Mouse (Mus musculus) hindbrain, embryonic 14.5 days (tissue): ENCODE measurements around the gene Srp68. TPM values are rescaled to one million over a fixed set of nuclear protein-coding genes. Genes with fewer than 3 reads are reported as not detected.

Source experiments
- ATAC-seq: fragments of 200-750 bp; cut with Nextera tagmentation; 2 replicates; pipeline ENCODE4 v1.8.0; 2017; ENCODE audit warnings: moderate number of reproducible peaks, mild to moderate bottlenecking, moderate TSS enrichment, moderate library complexity; ENCODE audit not compliant: low FRiP score
- DNase-seq: peaks from one replicate; pipeline ENCODE4 v3.0.0-alpha.2; 2015; ENCODE audit warnings: low spot score
- H3K27ac ChIP-seq: fragments of 300-500 bp; sonication (generic); 2 replicates; pipeline ENCODE4 v1.5.1; 2014; ENCODE audit warnings: mild to moderate bottlenecking, moderate library complexity
- H3K27me3 ChIP-seq: fragments of 300-500 bp; sonication (generic); 2 replicates; pipeline ENCODE4 v1.6.1; 2014; ENCODE audit warnings: mild to moderate bottlenecking, low read length, mixed read lengths; ENCODE audit not compliant: control insufficient read depth, insufficient read depth
- H3K36me3 ChIP-seq: fragments of 300-500 bp; sonication (generic); replicated peaks from 2 replicates; pipeline ENCODE4 v1.6.1; 2014; ENCODE audit not compliant: control insufficient read depth, insufficient read depth
- H3K4me1 ChIP-seq: fragments of 300-500 bp; sonication (generic); replicated peaks from 2 replicates; pipeline ENCODE4 v1.6.1; 2014; ENCODE audit warnings: antibody characterized with exemption, low read length, mixed read lengths; ENCODE audit not compliant: control insufficient read depth, insufficient read depth
- H3K4me2 ChIP-seq: fragments of 300-500 bp; sonication (generic); replicated peaks from 2 replicates; pipeline ENCODE4 v1.6.1; 2014; ENCODE audit warnings: mild to moderate bottlenecking, moderate library complexity
- H3K4me3 ChIP-seq: fragments of 300-500 bp; sonication (generic); replicated peaks from 2 replicates; pipeline ENCODE4 v1.5.1; 2014; ENCODE audit warnings: mild to moderate bottlenecking, low read length
- H3K9ac ChIP-seq: fragments of 300-500 bp; sonication (generic); 2 replicates; pipeline ENCODE4 v1.6.1; 2014
- H3K9me3 ChIP-seq: fragments of 300-500 bp; sonication (generic); 2 replicates; pipeline ENCODE4 v1.6.1; 2016; ENCODE audit warnings: low read length; ENCODE audit not compliant: control insufficient read depth
- WGBS: fragments of 180-500 bp; shearing (Covaris S2); extraction: QIAGEN DNeasy Blood & Tissue Kit; methylation state at CpG from one replicate; pipeline ENCODE4 v1.1.7; 2014; 5-methylcytosine and 5-hydroxymethylcytosine counted together
- polyA plus RNA-seq: library from polyadenylated mRNA; unstranded; fragments of >200 nt; fragmentation: Nextera tagmentation; extraction: Ambion mirVana; gene quantifications from 2 replicates; pipeline ENCODE4 v1.2.1, GENCODE M21; 2014

Srp68 gene
- polyA plus RNA-seq, 1 experiment from 2014 or later = 52.0 TPM

DNA sequence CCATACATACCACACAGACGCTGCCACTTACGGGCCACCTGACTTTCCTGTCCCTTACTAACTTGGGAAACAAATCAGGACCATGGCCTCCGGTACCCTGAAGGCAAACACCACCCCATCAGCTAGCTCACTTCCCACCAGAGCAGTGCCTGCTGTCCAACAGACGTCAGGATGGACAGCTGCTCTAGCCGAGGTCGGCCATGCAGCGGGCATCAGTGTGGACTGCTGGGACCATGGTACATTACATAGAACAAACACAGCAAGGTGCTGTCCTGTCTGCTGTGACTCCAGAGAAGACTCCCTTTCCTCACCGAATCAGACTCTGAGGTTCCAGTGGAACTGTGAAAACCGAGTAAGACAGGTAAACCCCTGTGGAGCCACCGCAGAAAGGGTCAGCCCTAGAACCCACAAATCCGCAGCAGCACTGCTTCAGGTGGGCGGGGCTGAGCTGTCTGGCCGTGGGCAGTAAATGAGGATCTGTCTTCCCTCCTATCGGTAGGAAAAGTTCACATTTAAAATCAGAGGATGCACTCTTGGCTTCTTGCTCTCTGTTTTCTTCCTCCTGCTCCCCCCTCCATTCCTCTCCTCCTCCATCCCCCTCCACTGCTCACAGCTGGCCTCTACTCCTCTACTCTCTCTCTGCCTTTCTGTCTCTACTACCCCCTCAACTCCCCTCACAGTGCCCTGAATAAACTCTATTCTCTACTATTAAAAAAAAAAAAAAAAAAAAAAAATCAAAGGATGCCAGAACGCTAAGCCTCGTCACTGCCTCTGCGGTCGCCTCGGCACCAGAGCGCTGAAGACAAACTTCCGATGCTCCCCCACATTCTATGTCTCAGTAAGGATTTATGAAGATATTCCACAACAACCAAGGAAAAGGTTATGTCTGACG is 18.7 kb downstream of the Srp68 start:
- H3K4me1 ChIP-seq = no peaks in the 10 kb centered on the region
- H3K4me2 ChIP-seq = no peak overlapping the region
- no peak for ATAC-seq
- H3K27ac ChIP-seq = no peak overlapping the region
- WGBS = 87% methylated on average over 22 of the region's 22 CpGs
- peaks cover 96% of the 10 kb centered on the region for H3K36me3 ChIP-seq
- H3K9ac ChIP-seq = no peak overlapping the region
- H3K4me3 ChIP-seq = no peak overlapping the region
- no peak for DNase-seq
- H3K27me3 ChIP-seq = no peaks in the 10 kb centered on the region
- H3K9me3 ChIP-seq = no peaks in the 10 kb centered on the region

DNA sequence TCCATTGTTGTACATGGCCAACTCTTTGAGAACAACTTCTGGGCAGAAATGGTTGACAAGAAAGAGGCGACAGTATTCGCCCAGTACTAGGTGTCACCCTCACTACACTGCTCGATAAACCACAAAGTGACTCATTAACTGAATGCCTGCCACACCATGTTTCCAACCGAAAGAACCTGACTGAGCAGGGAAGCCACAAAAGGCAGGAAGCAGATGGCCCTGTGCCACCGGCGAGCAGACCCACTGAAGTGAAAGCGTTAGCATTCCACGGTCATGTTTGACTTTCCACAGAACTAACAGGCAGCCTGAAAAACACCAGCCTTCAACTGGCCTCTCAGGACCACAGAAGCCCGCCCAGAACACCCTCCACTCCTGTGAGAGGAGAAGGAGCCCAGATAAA is 19.4 kb downstream of the Srp68 start:
- no peaks in the 10 kb centered on the region for H3K4me1 ChIP-seq
- H3K4me2 ChIP-seq = no peak overlapping the region
- DNase-seq = no peak
- no peak for ATAC-seq
- no peaks in the 10 kb centered on the region for H3K27me3 ChIP-seq
- H3K9ac ChIP-seq = no peak overlapping the region
- H3K27ac ChIP-seq = no peak overlapping the region
- 92% methylated on average over 9 of the region's 9 CpGs for WGBS
- no peak overlapping the region for H3K4me3 ChIP-seq
- H3K9me3 ChIP-seq = no peaks in the 10 kb centered on the region
- peaks cover 96% of the 10 kb centered on the region for H3K36me3 ChIP-seq

- DNase-seq = no peak
- Histone ChIP-seq H3K27ac (no peak overlapping the region), H3K36me3 (peaks cover 96% of the 10 kb centered on the region), H3K4me1 (no peaks in the 10 kb centered on the region), H3K9me3 (no peaks in the 10 kb centered on the region), H3K9ac (no peak overlapping the region), H3K4me3 (no peak overlapping the region), H3K4me2 (no peak overlapping the region), H3K27me3 (no peaks in the 10 kb centered on the region)
- WGBS = 97% methylated on average over 3 of the region's 3 CpGs
- no peak for ATAC-seq
Observed at GRCm38 (mm10) chr11:116253076-116253600, 20.9 kb downstream of the Srp68 start.

DNA sequence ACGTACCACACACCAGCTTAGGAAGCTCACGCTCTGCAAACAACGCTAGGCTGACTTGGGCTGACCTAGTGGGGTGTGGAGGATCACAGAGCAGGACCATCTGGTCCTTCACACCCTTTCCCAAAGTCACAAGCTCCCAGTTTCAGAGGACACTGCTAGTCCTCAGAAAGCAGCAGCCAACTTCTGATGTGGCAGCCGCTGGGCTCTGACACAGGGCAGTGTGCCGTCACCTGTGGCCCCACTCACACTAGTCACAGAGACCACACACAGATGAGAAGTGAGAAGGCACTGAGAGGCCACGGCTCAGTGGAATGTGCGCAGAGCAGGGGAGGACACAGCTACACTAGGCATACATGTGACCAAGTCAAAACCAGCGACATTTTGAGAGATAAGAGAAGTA is 23.1 kb downstream of the Srp68 start:
- ATAC-seq = no peak
- WGBS = 95% methylated on average over 8 of the region's 8 CpGs

DNA sequence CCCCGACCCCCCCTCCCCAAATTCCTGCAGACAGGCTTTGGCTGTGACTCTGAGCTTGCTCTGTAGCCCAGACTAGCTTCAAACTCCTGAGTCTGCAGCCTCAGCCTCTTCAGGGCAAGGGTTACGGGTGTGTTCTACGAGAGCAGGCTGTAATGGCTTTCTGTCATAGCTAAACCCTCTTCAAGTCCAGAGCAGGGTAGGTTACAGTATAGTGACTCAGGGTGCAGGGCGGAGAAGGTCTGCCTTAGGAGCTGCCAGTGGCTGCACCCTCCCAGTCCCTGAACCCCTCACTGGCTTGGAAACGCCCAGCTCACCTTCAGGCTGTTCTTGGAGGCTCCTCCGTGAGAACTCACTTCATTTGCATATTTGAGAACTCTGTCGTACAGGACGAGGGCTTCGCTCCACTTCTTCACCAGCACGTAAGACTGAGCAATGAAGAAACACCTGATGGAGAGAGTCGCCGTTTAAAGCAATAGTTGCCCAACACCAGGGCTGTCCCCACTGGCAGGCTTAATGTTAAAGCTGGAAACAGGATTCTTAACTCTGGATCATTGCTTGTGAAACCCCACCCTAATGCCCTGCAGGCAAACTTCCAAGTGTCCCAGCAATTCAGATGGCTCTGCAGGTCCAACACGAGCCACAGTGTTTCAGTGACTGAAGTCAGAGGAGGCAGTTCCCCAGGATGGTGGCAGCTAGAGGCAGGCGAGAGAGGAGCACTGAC is 26.4 kb downstream of the Srp68 start:
- no peaks in the 10 kb centered on the region for H3K4me1 ChIP-seq
- peaks cover 99% of the 10 kb centered on the region for H3K36me3 ChIP-seq
- ATAC-seq (no peak), DNase-seq (no peak)
- no peak overlapping the region for H3K9ac ChIP-seq
- H3K4me2 ChIP-seq = no peak overlapping the region
- no peak overlapping the region for H3K27ac ChIP-seq
- H3K4me3 ChIP-seq = no peak overlapping the region
- no peaks in the 10 kb centered on the region for H3K27me3 ChIP-seq
- WGBS = 90% methylated on average over 14 of the region's 14 CpGs
- no peaks in the 10 kb centered on the region for H3K9me3 ChIP-seq

More for the DNA sequence above, 23.1 kb downstream of the Srp68 start:
- Histone ChIP-seq H3K4me1 (no peaks in the 10 kb centered on the region), H3K27me3 (no peaks in the 10 kb centered on the region), H3K4me3 (no peak overlapping the region), H3K27ac (no peak overlapping the region), H3K4me2 (no peak overlapping the region), H3K9me3 (no peaks in the 10 kb centered on the region), H3K9ac (no peak overlapping the region), H3K36me3 (peaks cover 100% of the 10 kb centered on the region)
- no peak for DNase-seq

GRCm38 (mm10) chr11:116245616-116246015 is 28.4 kb downstream of the Srp68 start:
- WGBS = 73% methylated on average over 6 of the region's 6 CpGs
- ATAC-seq = no peak
- H3K4me1 ChIP-seq = no peaks in the 10 kb centered on the region
- no peak for DNase-seq
- no peaks in the 10 kb centered on the region for H3K27me3 ChIP-seq
- peaks cover 83% of the 10 kb centered on the region for H3K36me3 ChIP-seq
- no peak overlapping the region for H3K4me3 ChIP-seq
- no peak overlapping the region for H3K27ac ChIP-seq
- no peak overlapping the region for H3K4me2 ChIP-seq
- no peaks in the 10 kb centered on the region for H3K9me3 ChIP-seq
- H3K9ac ChIP-seq = no peak overlapping the region

DNA sequence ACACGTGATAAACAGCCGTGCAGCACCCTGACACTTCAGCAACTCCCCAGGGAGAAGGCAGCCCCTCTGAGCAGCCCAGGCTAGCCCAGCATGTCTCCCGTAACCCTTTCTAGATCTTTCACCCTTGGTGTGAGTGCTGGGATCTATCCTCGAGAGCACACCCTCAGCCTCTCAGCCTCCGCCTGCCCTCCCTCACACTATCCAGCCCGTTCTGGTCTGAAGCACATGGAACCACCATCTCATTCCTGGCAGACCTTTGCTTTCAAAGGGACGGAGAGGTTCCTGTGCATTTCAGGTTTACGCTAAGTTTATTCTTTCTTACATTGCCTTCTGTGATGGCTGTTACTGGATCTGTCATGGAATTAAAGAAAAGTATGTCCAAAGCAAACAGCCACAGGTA is 29.4 kb downstream of the Srp68 start:
- WGBS = 85% methylated on average over 8 of the region's 8 CpGs
- ATAC-seq = no peak

DNA sequence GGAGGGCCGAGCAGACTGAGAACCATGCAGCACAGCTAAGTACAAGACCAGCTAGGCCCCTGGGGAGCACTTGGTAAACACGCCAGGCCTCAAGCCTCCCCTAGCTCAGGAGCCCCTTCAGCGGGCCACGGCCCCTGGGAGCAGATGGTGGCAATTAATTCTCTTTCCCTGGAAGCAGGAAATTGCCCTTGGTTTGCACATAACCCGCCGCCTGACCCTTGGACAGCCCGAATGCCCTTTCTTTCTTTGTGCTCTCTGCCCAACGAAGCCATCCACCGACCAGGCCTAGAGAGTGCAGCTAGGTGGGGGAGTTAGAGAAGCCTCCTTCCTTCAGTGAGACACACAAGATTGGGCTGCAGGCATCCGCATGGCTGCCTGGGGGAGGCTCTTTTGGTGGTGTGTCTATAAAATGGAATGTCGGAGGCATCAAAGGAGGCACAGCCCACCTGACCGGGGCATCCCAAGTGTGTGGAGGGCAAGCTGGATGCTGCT is 32.2 kb downstream of the Srp68 start:
- WGBS = 44% methylated on average over 12 of the region's 12 CpGs
- H3K9ac ChIP-seq = no peak overlapping the region
- H3K4me1 ChIP-seq = peaks cover 6% of the 10 kb centered on the region; the same call in 1 of the 2 replicates

More for the DNA sequence above, 29.4 kb downstream of the Srp68 start:
- Histone ChIP-seq H3K4me3 (no peak overlapping the region), H3K4me1 (peaks cover 3% of the 10 kb centered on the region; the same call in 1 of the 2 replicates), H3K9me3 (no peaks in the 10 kb centered on the region), H3K27me3 (no peaks in the 10 kb centered on the region), H3K27ac (no peak overlapping the region), H3K4me2 (no peak overlapping the region), H3K9ac (no peak overlapping the region), H3K36me3 (peaks cover 73% of the 10 kb centered on the region)
- DNase-seq = no peak

GRCm38 (mm10) chr11:116239797-116240196 is 34.2 kb downstream of the Srp68 start:
- peaks cover 25% of the 10 kb centered on the region for H3K36me3 ChIP-seq
- H3K27me3 ChIP-seq = peaks cover 11% of the 10 kb centered on the region
- H3K4me2 ChIP-seq = no peak overlapping the region
- H3K9me3 ChIP-seq = no peaks in the 10 kb centered on the region
- peaks cover 6% of the 10 kb centered on the region; the same call in 1 of the 2 replicates for H3K4me1 ChIP-seq
- H3K27ac ChIP-seq = no peak overlapping the region
- no peak overlapping the region for H3K4me3 ChIP-seq
- DNase-seq (no peak), ATAC-seq (no peak)
- H3K9ac ChIP-seq = no peak overlapping the region
- 13% methylated on average over 7 of the region's 7 CpGs for WGBS

More for the DNA sequence above, 32.2 kb downstream of the Srp68 start:
- no peak overlapping the region for H3K4me3 ChIP-seq
- H3K9me3 ChIP-seq = no peaks in the 10 kb centered on the region
- no peak for DNase-seq
- H3K27ac ChIP-seq = no peak overlapping the region
- peaks cover 11% of the 10 kb centered on the region for H3K27me3 ChIP-seq
- H3K4me2 ChIP-seq = no peak overlapping the region
- no peak for ATAC-seq
- H3K36me3 ChIP-seq = peaks cover 45% of the 10 kb centered on the region
